Mouse (Mus musculus): ENCODE results near the gene Pip4k2c. TPM values are rescaled to one million over a fixed set of nuclear protein-coding genes. Genes with fewer than 3 reads are reported as not detected.
"Not testable (repeated sequence)": the region's sequence is repeated elsewhere in the genome, so short reads cannot be mapped to it uniquely, and the experiment has no call there.

The Pip4k2c gene
- polyA plus RNA-seq, 1 experiment from 2014 or later: 39.8 TPM

DNA sequence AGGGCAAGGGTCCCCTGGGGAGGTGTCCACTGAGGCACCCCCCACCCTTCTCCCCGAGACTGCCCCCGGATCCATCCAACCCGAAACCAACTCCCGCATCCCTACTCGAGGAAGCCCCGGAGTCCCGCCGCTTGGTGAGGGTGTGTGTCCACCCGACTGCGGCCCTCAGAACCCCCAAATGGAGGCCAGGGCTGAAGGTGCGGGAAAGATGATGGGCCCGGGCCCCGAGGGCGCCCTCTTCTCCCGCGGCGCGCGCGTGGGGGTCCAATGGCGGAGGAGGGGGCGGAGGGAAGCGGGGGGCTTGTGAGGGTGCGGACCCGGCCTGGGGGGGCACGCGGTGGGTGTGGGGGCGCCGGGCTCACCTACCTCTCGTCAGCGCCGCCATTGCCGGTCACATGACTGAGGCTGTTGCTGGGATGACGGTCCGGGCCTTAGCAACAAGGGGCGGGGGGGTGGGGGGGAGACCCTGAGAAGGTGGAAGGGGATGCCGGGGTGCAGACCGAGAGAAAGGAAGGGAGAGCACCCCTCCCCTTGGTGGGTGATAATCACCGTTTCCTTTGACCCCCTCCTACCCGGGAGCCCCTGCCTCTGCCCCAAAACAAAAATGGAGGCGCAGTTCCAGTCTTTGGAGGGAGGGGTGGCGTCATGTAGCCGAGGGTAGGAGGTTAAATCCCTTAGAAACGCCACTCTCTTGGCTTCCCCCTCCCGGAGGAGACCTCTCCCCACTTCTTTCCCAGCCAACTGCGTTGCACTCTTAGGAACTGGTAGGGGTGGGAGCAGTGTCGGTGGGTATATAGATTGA is 15.9 kb downstream of the Pip4k2c start, which contains the start of gene Dtx3:
Gene Dtx3, minus strand, starts transcription at position 401 of the 802 bp plus-strand sequence.
- H3K4me2 ChIP-seq: peak within 1 kb of the TSS; percentile 98
- H3K4me1 ChIP-seq (replicated peaks): peaks cover 84% of the 10 kb centered on the region
- no peaks in the 10 kb centered on the region for H3K27me3 ChIP-seq
- no peaks in the 10 kb centered on the region for H3K9me3 ChIP-seq (replicated peaks)
- peaks cover 46% of the 10 kb centered on the region for H3K36me3 ChIP-seq
- no peak for DNase-seq
- peak; percentile 30 for ATAC-seq (ENCODE audit: low read depth)
- peak within 1 kb of the TSS; percentile 88 for H3K4me3 ChIP-seq (replicated peaks)
- peak within 1 kb of the TSS; percentile 95 for H3K9ac ChIP-seq
- peak within 1 kb of the TSS; percentile 93 for H3K27ac ChIP-seq
- WGBS (ENCODE audit: insufficient replicate concordance): under 1% methylated on average over 32 of the region's 47 CpGs

DNA sequence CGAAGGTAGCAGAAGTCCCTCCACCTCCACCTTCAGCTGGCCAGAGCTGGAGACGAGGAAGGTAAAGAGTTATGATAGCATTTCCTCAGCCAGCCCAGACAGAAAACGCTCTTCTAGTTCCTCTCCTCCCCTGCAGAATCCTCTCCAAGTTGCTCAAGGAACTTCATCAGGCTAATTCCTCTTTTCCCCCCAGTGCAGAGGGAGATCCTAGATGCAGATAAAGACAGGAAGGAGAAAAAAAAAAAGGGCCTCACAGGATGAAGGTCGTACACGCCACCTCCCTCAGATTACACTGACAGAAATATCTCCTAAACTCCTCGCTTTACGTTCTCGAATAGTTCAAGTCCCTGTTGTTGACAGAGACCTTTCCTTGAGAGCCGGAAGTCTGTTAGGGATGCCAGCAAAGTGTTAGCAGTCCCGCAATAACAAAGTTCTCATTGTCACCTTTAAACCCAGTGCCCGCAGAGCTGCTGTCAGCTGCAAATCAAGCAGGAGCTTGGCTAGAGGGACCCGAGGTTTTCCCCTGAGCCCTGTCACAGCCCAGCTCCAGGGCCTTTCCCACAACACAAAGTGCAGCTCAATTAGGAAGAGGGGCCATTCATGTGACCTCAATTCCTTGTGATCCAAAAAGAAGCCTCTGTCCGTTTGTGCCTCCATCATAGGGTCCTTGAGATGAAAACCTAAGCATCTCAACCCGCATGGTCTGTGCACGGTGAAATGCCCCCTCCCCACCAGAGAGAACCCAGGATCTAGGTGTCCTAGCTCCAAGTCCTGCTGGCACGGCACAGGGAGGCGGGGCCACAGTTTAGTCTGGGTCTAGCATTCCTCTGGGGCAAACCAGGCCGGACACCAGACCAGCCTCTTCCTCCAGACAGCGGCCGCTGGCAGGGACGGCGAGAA is 16.7 kb downstream of the Pip4k2c start:
- DNase-seq (no peak), ATAC-seq (ENCODE audit: low read depth) (peak; percentile 61)
- Histone ChIP-seq H3K4me1 (replicated peaks) (peaks cover 84% of the 10 kb centered on the region), H3K4me2 (peak overlapping the region; percentile 98), H3K4me3 (replicated peaks) (peak overlapping the region; percentile 88), H3K27me3 (no peaks in the 10 kb centered on the region), H3K27ac (peak overlapping the region; percentile 93), H3K36me3 (peaks cover 37% of the 10 kb centered on the region), H3K9ac (peak overlapping the region; percentile 95), H3K9me3 (replicated peaks) (no peaks in the 10 kb centered on the region)
- 5% methylated on average over 22 of the region's 22 CpGs for WGBS (ENCODE audit: insufficient replicate concordance)

DNA sequence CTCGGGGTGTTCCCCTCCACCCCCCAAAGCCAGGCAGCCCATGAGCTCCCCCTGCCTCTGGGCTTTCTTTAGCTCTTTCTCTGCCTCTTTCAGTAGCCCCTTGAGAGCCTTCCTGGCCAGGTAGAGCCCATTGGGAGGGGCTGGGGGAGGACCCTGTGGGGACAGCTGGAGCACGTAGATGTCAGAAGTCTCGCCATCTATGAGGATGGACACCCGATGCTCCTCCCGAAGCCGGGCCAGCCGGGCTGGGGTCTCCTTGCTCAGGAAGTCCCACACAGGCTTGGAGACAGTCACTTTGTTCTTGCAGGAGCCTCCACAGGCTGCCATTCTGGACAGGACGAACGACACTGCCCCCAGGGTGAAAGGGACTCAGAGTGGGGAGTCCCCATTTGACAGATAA is 18.4 kb downstream of the Pip4k2c start:
- Histone ChIP-seq H3K27ac (peak overlapping the region; percentile 89), H3K4me2 (peak overlapping the region; percentile 34), H3K9ac (peak overlapping the region; percentile 43; the same call in 1 of the 2 replicates), H3K4me1 (replicated peaks) (peaks cover 92% of the 10 kb centered on the region), H3K27me3 (no peaks in the 10 kb centered on the region), H3K9me3 (replicated peaks) (no peaks in the 10 kb centered on the region), H3K4me3 (replicated peaks) (no peak overlapping the region), H3K36me3 (peaks cover 21% of the 10 kb centered on the region)
- WGBS (ENCODE audit: insufficient replicate concordance): 71% methylated on average over 9 of the region's 9 CpGs
- ATAC-seq (ENCODE audit: low read depth): no peak
- DNase-seq: no peak

DNA sequence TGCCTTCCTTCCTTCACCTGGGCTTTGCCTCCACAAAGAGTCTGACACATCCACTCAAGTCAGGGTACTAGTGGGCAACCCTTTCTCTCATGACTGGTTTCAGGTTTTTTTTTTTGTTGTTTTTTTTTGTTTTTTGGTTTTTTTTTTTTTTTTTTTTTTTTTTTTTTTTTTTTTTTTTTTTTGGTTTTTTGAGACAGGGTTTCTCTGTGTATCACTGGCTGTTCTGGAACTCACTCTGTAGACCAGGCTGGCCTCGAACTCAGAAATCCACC is 19.4 kb downstream of the Pip4k2c start:
- not testable (repeated sequence) for H3K27me3 ChIP-seq; H3K9ac ChIP-seq; H3K4me3 ChIP-seq (replicated peaks); H3K4me2 ChIP-seq; ATAC-seq (ENCODE audit: low read depth); H3K9me3 ChIP-seq (replicated peaks); DNase-seq
- Histone ChIP-seq H3K4me1 (replicated peaks) (peaks cover 90% of the 10 kb centered on the region), H3K36me3 (peaks cover 11% of the 10 kb centered on the region), H3K27ac (peak overlapping the region; percentile 90)
- 64% methylated on average over 1 of the region's 1 CpGs for WGBS (ENCODE audit: insufficient replicate concordance)

DNA sequence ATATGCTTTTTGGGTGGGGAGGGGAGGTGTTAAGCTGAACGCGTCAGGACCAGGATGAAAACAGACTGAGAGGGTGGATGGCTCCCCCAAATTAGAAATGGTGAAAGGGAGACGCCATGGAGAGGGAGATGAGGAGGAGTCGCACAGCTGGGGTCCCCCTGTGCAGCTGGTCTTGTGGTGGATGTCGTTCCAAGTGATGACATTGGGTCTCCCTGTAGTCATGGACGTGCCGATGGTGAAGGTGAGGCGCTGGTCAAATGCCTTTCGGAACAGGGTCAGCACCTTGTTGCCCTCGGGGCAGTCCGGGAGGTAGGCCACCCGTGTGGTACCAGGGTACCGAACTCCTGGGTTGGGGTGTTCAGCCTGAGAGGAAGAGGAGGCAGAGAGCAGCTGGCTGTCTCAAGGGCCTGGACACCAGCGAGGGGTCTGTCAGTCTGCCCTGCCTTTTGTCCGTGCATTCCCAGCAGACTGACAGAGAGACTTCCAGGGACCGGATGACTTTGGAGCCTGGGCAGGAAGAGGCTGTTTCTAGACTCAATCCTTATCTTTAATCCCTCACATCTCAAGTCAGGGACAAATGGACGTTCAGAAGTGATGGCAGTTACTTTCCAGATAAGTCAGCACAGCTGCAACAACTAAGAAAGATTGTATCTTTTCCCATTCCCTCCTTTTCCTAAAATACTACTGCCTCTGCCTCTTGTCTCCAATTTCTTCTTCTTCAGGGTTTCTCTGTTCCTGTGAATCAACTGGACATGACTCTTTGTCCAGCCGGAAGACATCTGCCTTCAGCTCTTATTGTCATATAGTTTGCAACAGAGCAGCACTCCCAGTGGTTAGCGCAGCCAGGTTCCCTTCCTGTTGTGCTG is 20.0 kb downstream of the Pip4k2c start:
- H3K4me1 ChIP-seq (replicated peaks): peaks cover 87% of the 10 kb centered on the region
- peak overlapping the region; percentile 90 for H3K27ac ChIP-seq
- peak overlapping the region; percentile 79 for H3K9ac ChIP-seq
- 57% methylated on average over 19 of the region's 19 CpGs for WGBS (ENCODE audit: insufficient replicate concordance)
- H3K9me3 ChIP-seq (replicated peaks): no peaks in the 10 kb centered on the region
- no peak overlapping the region for H3K4me3 ChIP-seq (replicated peaks)
- H3K36me3 ChIP-seq: peaks cover 10% of the 10 kb centered on the region; the same call in 1 of the 2 replicates
- ATAC-seq (ENCODE audit: low read depth): no peak
- no peak for DNase-seq
- no peaks in the 10 kb centered on the region for H3K27me3 ChIP-seq
- peak overlapping the region; percentile 99 for H3K4me2 ChIP-seq

DNA sequence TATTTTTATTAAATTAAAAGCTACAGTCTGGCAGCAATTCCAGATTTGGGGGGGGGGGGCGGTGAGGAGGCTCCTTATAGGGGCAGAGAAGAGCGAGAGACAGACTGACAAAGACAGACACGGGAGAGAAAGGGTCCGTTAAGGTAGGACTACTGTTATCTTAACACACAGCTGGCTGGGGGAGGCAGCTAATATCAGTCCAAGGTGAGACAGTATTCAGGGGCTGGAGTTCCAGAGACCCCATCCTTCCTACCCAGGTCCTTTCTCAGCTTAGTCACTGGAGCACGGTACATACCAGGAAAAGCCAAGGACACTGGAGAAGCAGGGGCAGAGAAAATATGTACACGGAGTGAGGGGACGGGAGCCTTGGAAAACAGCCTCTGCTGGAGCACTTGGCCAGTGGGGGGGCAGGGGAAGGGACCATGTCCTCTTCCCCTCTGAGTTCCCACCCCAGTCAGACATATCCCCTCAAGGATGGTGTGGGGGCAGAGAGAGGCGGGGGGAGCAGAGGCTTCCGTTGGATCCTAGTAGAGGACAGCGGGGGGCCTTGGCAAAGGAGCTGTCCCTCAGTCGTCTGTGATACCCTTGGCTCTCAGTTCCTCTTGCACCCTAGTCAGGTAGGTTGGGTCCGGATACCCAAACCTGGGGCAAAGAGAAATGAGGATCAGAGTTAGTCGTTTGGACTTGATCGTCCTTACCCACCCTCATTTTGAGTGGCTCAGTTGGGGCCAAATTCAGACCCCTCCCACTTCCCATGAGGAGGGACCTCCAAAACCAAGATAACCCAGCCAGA is 20.8 kb downstream of the Pip4k2c start:
- Histone ChIP-seq H3K4me2 (peak overlapping the region; percentile 99), H3K9me3 (replicated peaks) (no peaks in the 10 kb centered on the region), H3K4me3 (replicated peaks) (peak overlapping the region; percentile 64), H3K36me3 (peaks cover 10% of the 10 kb centered on the region; the same call in 1 of the 2 replicates), H3K4me1 (replicated peaks) (peaks cover 84% of the 10 kb centered on the region), H3K9ac (peak overlapping the region; percentile 79), H3K27me3 (no peaks in the 10 kb centered on the region), H3K27ac (peak overlapping the region; percentile 90)
- 22% methylated on average over 14 of the region's 14 CpGs for WGBS (ENCODE audit: insufficient replicate concordance)
- ATAC-seq (ENCODE audit: low read depth) (peak; percentile 34), DNase-seq (no peak)

DNA sequence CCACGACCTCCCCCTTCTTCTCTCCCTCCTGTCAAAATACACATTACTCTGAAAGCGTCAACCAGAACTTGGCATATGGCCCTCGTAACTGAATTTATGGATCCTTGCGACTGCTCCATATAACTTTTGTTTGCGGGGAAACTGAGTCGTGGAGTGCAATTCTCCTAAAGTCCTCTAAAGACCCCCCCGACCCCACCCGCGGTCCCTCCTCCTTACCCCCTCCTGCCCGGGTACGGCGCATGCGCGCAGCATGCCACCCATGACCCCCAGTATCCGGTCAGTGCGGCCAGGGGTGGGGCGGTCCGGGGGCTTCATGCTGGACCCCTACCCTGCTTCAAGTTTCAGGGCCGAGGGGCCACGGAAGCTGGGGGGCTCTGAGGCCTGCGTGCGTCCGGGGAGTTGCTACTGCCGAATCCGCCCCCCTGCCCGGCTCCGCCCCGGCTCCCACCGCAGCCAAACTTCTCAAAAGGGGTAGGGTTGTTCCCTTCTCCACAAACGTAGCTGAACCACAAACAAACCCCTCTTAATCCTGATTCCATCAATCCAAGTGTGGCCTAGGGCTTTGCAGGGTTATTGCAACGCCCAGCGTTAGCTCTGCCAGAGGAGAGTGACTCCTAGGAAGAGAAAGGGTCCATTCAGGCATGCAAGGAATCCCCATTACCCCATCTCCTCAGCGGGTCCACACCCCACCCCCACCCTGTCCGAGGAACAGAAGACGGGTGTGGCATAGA is 21.6 kb downstream of the Pip4k2c start, which contains the start of gene Arhgef25:
Gene Arhgef25, minus strand, starts transcription at position 433 of the 731 bp plus-strand sequence.
- H3K4me1 ChIP-seq (replicated peaks): peaks cover 79% of the 10 kb centered on the region
- peaks cover under 1% of the 10 kb centered on the region; the same call in 1 of the 2 replicates for H3K27me3 ChIP-seq
- ATAC-seq (ENCODE audit: low read depth): 0 out of 2 replicates have a peak, but pooled peaks have one; percentile 1
- H3K9ac ChIP-seq: peak within 1 kb of the TSS; percentile 79
- WGBS (ENCODE audit: insufficient replicate concordance): 1% methylated on average over 35 of the region's 35 CpGs
- H3K4me3 ChIP-seq (replicated peaks): peak within 1 kb of the TSS; percentile 64
- DNase-seq: peak; percentile 42
- H3K27ac ChIP-seq: peak within 1 kb of the TSS; percentile 90
- H3K4me2 ChIP-seq: peak within 1 kb of the TSS; percentile 99
- H3K36me3 ChIP-seq: peaks cover 10% of the 10 kb centered on the region; the same call in 1 of the 2 replicates
- no peaks in the 10 kb centered on the region for H3K9me3 ChIP-seq (replicated peaks)

DNA sequence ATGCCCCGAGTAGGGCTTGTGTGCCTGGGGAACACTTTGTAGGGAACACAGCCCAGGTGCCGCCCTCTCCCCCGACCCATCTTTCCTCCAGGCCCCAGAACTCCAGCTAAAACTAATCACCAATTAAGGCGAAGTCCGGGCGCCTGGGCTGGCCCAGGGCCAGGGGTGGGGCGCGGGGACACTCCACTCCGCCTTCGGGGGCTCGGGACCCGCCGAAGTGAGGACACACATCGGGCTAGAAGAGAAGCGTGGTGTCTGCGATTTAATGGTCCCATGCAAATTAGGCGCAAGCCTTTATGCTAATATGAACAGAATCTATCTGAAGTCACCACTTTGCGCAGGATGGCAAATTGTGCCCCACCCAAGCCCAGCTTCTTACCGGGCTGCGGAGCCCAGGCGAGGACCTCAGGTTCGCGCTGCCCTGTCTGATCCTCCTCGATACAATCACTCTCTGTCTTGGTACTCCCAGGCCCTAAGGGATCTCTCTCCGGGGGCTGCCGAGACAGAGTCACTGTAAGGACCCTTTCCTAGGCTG is 22.2 kb downstream of the Pip4k2c start:
- peak overlapping the region; percentile 90 for H3K27ac ChIP-seq
- DNase-seq (peak; percentile 68), ATAC-seq (ENCODE audit: low read depth) (peak; percentile 63)
- peak overlapping the region; percentile 64 for H3K4me3 ChIP-seq (replicated peaks)
- no peaks in the 10 kb centered on the region for H3K9me3 ChIP-seq (replicated peaks)
- peak overlapping the region; percentile 79 for H3K9ac ChIP-seq
- H3K36me3 ChIP-seq: peaks cover 10% of the 10 kb centered on the region; the same call in 1 of the 2 replicates
- WGBS (ENCODE audit: insufficient replicate concordance): 1% methylated on average over 26 of the region's 26 CpGs
- H3K27me3 ChIP-seq: peaks cover 7% of the 10 kb centered on the region
- H3K4me2 ChIP-seq: peak overlapping the region; percentile 99
- peaks cover 77% of the 10 kb centered on the region for H3K4me1 ChIP-seq (replicated peaks)

DNA sequence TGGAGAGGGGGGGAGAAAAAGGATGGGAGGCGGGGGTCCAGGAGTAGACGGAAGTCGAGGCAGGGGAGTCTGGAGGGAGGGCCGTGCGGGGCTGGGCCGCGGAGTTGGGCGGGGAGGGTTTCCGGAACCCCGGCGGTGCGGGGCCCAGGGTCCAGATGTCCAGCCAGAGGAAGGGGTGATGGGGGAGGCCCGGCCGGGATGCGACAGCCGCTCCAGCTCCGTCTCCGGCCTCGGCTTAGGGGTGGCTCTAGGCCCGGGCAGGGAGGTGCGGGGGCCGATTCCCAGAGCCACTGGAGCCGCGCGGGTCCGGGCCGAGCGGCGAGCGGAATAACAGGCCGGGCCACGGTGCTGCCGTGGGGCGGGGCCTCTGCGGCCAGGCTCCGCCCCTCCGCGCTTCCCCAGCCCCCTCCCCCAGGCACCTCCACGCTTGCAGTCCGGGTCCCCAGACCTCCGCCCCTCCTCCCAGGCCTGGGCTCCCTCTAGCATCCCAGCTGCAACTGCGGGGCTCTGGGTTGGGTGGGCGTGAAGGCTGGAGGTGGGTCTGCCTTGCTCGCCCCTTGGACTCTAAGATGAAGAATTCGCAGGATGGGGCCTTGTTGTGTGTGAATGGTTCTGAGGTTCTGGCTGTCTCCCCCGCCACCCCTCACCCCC is 22.8 kb downstream of the Pip4k2c start:
- Histone ChIP-seq H3K9me3 (replicated peaks) (no peaks in the 10 kb centered on the region), H3K27me3 (peaks cover 13% of the 10 kb centered on the region), H3K36me3 (peaks cover 10% of the 10 kb centered on the region; the same call in 1 of the 2 replicates), H3K4me3 (replicated peaks) (peak overlapping the region; percentile 64), H3K27ac (peak overlapping the region; percentile 90), H3K4me2 (peak overlapping the region; percentile 99), H3K4me1 (replicated peaks) (peaks cover 78% of the 10 kb centered on the region), H3K9ac (peak overlapping the region; percentile 79)
- ATAC-seq (ENCODE audit: low read depth) (peak; percentile 59), DNase-seq (peak; percentile 53)
- WGBS (ENCODE audit: insufficient replicate concordance): under 1% methylated on average over 44 of the region's 46 CpGs
